Mouse (Mus musculus): ENCODE results near the gene Anks4b. TPM values are rescaled to one million over a fixed set of nuclear protein-coding genes. Genes with fewer than 3 reads are reported as not detected.

Gene Anks4b
- total RNA-seq, 1 experiment from 2014 or later = not detected

DNA sequence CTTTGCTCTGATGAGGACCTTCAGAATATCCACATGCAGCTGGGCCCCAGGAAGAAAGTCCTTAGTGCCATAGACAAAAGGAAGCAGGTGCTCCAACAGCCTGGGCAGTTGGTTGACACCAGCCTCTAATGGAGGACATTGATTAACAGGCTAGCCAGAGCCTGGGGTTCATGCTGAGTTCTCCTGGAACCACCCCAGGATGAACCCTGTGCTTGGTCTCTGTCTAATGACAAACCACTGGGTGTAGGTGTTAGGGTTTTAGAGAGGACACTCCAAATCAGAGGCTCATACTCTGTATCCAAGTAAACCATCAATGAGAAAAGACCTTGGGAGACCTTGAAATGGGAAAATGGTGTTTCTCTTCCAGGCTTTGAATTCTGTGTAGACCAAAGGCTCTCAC, 9.2 kb downstream of the Anks4b start:
- no peak for ATAC-seq (replicated peaks; ENCODE audit: low read depth, poor library complexity, severe bottlenecking)

DNA sequence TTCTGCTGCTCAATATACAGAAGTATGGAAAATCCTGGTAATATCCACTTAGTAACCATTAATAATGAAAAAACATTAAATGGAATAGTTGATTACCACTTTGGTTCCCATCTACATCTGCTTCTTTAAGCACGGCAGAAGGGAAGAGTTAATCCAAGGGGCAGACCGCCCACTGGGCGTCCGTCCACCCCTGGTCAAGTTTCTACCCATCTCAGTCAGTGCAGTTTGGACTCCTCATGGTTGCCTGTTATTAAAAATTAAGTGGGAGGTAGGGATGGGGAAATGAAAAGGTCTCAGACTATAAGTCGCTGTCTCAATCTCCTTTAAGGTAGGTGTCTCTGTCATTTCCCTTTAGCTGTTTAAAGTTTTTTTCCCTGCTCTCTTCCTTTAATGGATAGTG, 15.3 kb downstream of the Anks4b start:
- ATAC-seq (replicated peaks; ENCODE audit: low read depth, poor library complexity, severe bottlenecking) = no peak

DNA sequence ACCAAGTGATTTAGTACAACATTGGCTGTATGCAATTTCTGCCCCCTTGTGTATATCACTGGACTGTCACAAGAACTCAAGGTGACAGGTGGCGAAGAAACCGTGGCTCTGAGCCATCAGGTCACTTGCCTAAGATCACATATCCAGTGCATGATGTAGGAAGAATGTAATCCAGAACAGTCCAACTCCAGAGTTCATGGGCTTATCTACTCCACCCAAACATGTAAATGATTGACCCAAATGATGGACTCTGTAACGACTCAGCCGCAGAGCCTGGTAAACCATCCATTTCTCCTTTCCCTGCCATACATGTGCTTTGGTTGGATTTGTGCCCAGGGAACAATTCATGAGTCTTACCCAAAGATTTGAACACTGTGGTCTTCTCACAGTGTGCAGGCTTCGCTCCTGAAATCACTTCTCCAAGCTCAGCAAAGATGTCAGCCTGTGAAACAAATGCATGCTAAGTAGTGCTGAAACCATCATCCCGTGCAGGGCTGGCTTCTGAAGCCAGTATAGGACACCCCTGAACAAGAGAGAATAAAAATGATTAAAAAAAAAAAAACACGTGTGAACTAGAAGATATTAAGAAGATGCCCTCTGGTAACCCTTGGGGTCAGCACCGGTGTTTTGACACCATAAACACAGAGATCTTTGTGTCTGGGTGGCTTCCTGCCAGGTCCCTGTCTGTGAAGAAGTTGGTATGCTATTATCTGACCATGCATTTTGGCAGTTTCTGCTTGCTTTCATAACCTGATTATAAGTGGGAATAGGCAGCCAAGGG, 15.9 kb downstream of the Anks4b start:
- ATAC-seq (replicated peaks; ENCODE audit: low read depth, poor library complexity, severe bottlenecking) = no peak

DNA sequence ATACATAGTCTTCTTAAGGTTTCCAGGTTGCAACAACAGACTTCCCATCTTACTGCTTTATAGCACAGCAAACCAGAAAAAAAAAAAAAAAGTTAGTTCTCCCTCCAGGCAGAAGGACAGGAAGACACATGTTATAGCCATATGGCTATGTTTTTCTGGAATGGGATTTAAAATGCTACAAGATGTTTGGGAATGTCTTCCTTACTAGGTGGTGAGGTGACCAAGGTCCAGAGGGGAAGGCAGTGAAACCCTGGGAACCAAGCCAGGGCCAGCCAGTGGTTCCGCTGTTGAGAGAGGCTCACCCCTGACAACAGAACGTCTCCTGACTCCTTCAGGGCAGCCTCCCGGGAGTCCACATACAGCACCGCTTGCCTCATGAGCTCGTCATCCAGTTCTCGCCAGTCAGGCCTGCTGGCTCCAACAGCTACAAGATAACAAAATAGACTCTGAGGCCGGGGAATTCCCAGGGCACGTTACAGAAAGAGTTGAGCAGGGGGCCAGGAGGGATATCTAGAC, 16.6 kb downstream of the Anks4b start:
- ATAC-seq (replicated peaks; ENCODE audit: low read depth, poor library complexity, severe bottlenecking) = no peak

DNA sequence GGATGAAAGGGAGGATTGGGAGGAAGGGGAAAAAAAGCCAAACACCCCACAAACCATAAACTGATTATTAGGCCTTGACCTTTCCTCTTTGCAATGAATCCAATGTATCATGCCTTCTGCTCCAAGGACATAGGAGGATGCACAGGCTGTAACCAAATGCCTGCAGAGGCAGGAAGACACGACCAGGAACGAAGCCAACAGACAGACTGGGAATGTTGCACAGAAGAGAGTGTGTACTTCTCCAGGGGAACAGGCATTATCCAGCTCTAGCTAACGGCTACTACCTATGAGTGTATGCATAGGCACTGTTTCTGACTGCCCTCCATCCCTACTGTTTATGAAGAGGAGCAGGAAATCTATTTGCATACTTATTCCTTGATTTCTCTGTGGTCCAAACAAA, 18.5 kb downstream of the Anks4b start:
- no peak for ATAC-seq (replicated peaks; ENCODE audit: low read depth, poor library complexity, severe bottlenecking)

DNA sequence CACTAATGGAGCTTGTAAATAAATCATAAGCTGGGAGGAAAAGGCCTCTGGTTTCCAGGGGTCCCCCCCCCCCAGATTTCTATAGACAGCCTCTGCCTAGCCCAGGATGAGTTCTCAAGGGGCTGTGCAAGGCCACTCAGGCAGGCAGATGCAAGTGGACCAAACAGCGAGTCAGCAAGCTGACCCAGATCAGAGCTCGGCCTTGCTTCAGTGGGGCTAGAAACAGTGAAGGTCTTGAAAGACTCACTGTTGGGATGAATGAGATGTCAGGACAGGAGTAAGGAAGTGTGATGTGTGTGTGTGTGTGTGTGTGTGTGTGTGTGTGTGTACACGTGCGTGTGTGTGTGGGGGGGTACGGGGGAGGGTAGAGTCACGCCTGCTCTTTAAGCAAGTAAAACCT, 19.2 kb downstream of the Anks4b start:
- no peak for ATAC-seq (replicated peaks; ENCODE audit: low read depth, poor library complexity, severe bottlenecking)

DNA sequence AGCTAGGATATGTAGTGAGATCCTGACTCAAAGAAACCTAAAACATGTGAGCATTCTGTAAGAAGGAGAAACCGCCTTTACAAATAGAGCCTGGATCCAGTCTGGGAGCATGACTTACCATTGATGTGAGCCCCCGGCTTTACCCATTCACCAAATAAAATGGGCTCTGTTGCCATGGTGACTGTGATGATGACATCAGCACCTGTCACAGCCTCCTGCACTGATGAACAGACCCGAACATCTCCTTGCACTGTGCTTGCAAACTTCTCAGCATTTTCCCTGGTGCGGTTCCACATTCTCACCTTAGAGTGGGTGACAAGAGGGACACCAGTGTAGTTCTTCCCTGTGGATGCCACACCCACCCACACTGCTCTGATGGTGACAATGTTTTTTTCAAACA, 21.5 kb downstream of the Anks4b start:
- ATAC-seq (replicated peaks; ENCODE audit: low read depth, poor library complexity, severe bottlenecking) = no peak

DNA sequence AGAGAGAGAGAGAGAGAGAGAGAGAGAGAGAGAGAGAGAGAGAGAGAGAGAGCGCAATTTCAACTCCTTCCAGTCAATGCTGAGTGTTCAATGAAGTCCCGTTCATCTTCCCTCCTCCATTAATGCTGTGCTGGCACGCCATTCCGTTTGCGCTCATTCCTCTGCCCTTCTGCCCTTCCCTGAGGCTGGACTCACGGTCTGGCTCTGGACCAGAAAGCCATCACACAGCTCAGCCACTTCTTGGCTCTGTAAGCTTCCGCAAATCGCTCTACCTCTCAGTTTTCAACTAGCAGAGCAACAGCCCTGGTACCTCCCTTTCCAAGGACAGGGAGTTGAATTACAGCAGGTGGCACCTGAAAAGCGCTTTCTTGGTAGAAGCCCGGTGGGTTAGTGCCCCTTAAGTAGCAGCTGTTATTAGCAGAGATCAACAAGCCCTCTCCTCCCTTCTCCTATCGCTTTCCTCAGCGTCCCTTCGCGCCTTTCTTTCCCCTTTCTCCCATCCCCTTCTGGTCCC, 27.6 kb downstream of the Anks4b start:
- no peak for ATAC-seq (replicated peaks; ENCODE audit: low read depth, poor library complexity, severe bottlenecking)

DNA sequence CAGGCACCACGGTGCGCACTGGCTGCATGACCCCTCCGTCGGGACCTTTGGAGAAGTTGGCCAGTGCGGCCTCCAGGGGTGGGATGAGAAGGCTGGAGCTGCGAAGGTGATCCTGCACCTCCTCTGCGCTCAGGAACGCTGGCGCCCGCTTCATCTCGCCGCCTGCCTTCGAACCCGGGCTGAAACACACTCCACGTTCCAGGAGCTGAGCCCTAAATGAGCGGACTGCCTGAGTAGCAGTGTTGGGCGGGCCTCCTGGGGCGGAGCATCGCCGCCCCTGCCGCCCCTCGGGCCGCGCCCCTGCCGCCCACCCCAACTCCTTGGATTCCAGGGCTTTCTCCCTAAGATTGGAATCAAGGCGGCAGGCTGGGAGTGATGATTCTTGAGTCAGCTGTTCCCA, 28.1 kb downstream of the Anks4b start, which contains the start of gene Crym:
TSS of gene Crym (minus strand) at position 341 of the 400 bp plus-strand sequence.
- no peak for ATAC-seq (replicated peaks; ENCODE audit: low read depth, poor library complexity, severe bottlenecking)

DNA sequence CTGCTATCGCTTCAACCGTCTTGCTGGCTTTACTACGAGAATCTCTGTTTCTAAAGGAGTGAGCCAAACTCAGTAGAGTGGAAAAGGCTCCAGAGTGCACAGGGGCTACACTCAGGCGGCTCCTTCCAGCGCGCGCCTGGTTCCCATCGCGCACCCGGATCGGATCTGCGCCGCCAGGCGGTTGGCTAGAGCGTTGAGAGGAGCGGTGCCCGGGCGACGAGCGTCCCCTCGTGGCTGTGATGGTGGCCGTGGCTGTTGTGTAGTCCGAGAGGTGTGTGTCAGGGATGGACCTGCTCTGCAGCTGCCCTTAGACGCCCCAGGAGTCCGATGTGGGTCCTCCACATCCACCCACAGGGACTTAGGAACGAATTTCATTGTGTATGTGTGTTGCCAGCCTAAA, 30.1 kb downstream of the Anks4b start, which contains the start of gene Abca14:
TSS of gene Abca14 (plus strand) at position 173 of the 400 bp plus-strand sequence.
- ATAC-seq (replicated peaks; ENCODE audit: low read depth, poor library complexity, severe bottlenecking) = peak; percentile 93

DNA sequence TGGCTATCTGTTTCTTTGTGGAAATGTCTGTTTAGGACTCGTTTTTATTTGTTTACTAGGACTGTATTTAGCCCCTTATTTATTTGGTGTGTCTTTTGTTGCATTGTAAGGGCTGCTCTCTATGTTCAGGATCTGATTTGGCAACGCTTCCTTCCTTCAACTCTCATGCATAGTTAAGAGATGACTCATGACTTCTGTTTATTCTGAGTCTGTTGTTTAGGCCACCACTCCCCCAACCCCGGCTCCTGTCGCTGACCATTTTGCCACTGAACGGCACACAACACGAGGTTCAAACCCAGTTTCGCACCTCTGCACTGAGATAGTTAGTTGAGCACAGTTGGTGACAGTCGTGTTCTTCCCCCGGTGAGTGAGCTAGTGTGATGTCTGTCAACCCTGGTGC, 32.3 kb downstream of the Anks4b start:
- ATAC-seq (replicated peaks; ENCODE audit: low read depth, poor library complexity, severe bottlenecking) = no peak

DNA sequence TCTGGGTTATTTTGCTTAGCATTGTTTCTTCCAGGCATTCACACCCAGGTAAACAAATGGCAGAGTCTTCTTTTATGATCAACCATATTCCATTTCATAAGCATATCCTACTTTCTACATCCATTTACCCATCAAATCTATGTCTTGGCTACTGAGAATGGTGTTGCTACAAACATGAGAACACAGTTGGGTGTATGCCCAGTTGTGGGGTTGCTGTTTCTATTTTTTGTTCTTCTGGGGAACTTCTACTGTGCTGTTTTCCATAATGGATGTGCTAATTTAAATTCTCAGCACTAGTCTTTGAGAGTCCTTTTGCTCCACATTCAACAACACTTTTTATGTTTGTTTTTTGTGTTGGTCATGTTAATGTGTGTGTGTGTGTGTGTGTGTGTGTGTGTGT, 54.9 kb downstream of the Anks4b start:
- ATAC-seq (replicated peaks; ENCODE audit: low read depth, poor library complexity, severe bottlenecking) = no peak

Other genes with a start within 250 kb of the Anks4b start
- gene Dnah3, start 78.6 kb upstream of the Anks4b start, total RNA-seq (2017) = not detected in 2 replicates
- gene Tmem159, start 71.5 kb upstream of the Anks4b start, total RNA-seq (2017) = 3.6 and 5.9 TPM in 2 replicates
- gene Zp2, start 28.6 kb upstream of the Anks4b start, total RNA-seq (2017) = not detected in 2 replicates
- gene Crym, start 28.3 kb downstream of the Anks4b start, total RNA-seq (2017) = not detected in 2 replicates
- not detected in 2 replicates for gene Abca14, start 30.1 kb downstream of the Anks4b start, total RNA-seq (2017)
- not detected in 2 replicates for gene Abca15, start 154.8 kb downstream of the Anks4b start, total RNA-seq (2017)
- gene Abca16, start 235.8 kb downstream of the Anks4b start, total RNA-seq (2017) = not detected in 2 replicates

Measured in common myeloid progenitor, adult 5-6 weeks (primary cell).